Mouse (Mus musculus): ENCODE measurements around the gene Zswim4.
"Not testable (repeated sequence)": the region's sequence is repeated elsewhere in the genome, so short reads cannot be mapped to it uniquely, and the experiment has no call there.

Zswim4 gene

GRCm38 (mm10) chr8:84236998-84237473 is at the start of gene Zswim4:
Gene Zswim4 (minus strand): TSS chr8:84237055.
- peak; percentile 99 for DNase-seq (ENCODE audit: low spot score in 2 of 2)

- DNase-seq (ENCODE audit: low spot score in 2 of 2), result not testable (repeated sequence)
These were observed 48.8 kb upstream of the Zswim4 start for GRCm38 (mm10) chr8:84285665-84286064.

- peak in 1 of 2 experiments; percentile 22 for DNase-seq (ENCODE audit: low spot score in 2 of 2)
These were observed 47.8 kb upstream of the Zswim4 start for GRCm38 (mm10) chr8:84284608-84285063.

- DNase-seq (ENCODE audit: low spot score in 2 of 2), result no peak
These were observed 43.9 kb upstream of the Zswim4 start for GRCm38 (mm10) chr8:84280777-84281176.

- DNase-seq (ENCODE audit: low spot score in 2 of 2), result no peak
These were observed 39.6 kb upstream of the Zswim4 start for GRCm38 (mm10) chr8:84276447-84276846.

- DNase-seq (ENCODE audit: low spot score in 2 of 2), result no peak
These were observed 37.1 kb upstream of the Zswim4 start for GRCm38 (mm10) chr8:84273968-84274367.

GRCm38 (mm10) chr8:84272302-84272701 is 35.4 kb upstream of the Zswim4 start:
- no peak for DNase-seq (ENCODE audit: low spot score in 2 of 2)

- peak; percentile 98 to 100 for DNase-seq (ENCODE audit: low spot score in 2 of 2)
These were observed 33.3 kb upstream of the Zswim4 start, which contains the start of gene Ccdc130 for GRCm38 (mm10) chr8:84269950-84270773. Gene Ccdc130 (minus strand): TSS chr8:84270380.

GRCm38 (mm10) chr8:84261098-84261497 is 24.2 kb upstream of the Zswim4 start:
- DNase-seq (ENCODE audit: low spot score in 2 of 2), result peak; percentile 28 to 40

GRCm38 (mm10) chr8:84256822-84257610 is 20.2 kb upstream of the Zswim4 start, which contains the start of gene Mri1:
Gene Mri1 (minus strand): TSS chr8:84257326.
- peak; percentile 78 to 84 for DNase-seq (ENCODE audit: low spot score in 2 of 2)

GRCm38 (mm10) chr8:84256458-84256821 is 19.6 kb upstream of the Zswim4 start:
- DNase-seq (ENCODE audit: low spot score in 2 of 2), result peak in 1 of 2 experiments; percentile 45

- no peak for DNase-seq (ENCODE audit: low spot score in 2 of 2)
These were observed 19.0 kb upstream of the Zswim4 start for GRCm38 (mm10) chr8:84255858-84256257.

GRCm38 (mm10) chr8:84249257-84250170 is 12.7 kb upstream of the Zswim4 start, which contains the start of gene D8Ertd738e:
Gene D8Ertd738e (minus strand): TSS chr8:84249719.
- DNase-seq (ENCODE audit: low spot score in 2 of 2), result peak; percentile 82 to 90

GRCm38 (mm10) chr8:84241821-84242220 is 5.0 kb upstream of the Zswim4 start:
- no peak for DNase-seq (ENCODE audit: low spot score in 2 of 2)

- no peak for DNase-seq (ENCODE audit: low spot score in 2 of 2)
These were observed 4.3 kb upstream of the Zswim4 start for GRCm38 (mm10) chr8:84241167-84241566.

GRCm38 (mm10) chr8:84237542-84238229 is 831 bp upstream of the Zswim4 start:
- DNase-seq (ENCODE audit: low spot score in 2 of 2), result no peak

- no peak for DNase-seq (ENCODE audit: low spot score in 2 of 2)
These were observed 351 bp downstream of the Zswim4 start for GRCm38 (mm10) chr8:84236410-84236997.

GRCm38 (mm10) chr8:84235746-84236409 is 977 bp downstream of the Zswim4 start:
- DNase-seq (ENCODE audit: low spot score in 2 of 2), result no peak

GRCm38 (mm10) chr8:84233055-84233454 is 3.8 kb downstream of the Zswim4 start:
- DNase-seq (ENCODE audit: low spot score in 2 of 2), result no peak

GRCm38 (mm10) chr8:84230735-84231134 is 6.1 kb downstream of the Zswim4 start:
- DNase-seq (ENCODE audit: low spot score in 2 of 2), result no peak

Data from frontal cortex, postnatal 36 days (tissue).